Mouse (Mus musculus): ENCODE data around the gene Elf1.

DNA sequence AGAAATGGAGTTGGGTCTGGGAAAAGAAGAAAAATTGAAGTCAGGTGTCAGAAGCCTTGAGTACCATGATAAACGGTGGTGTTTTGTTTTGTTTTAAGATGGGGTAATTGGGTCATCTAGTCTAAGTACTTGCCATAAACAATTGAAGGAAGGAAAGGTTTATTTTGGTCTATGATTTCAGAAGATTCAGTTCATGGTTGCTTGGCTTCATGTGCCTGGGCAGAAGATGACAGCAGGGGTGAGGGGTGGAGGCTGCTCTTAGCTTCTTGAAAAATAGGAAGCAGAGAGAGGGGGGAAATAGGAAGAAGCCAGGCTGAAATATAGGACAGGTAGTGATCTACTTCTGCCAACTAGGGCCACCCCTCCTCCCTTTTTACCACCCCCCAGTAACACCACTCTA, 30.5 kb downstream of the Elf1 start:
- no peak for TF ChIP-seq POLR2A (IDR thresholded peaks at IDR 0.05; ENCODE audit: insufficient read length, low read depth)
- no peak for TF ChIP-seq USF1 (IDR thresholded peaks at IDR 0.05; ENCODE audit: low read depth)
- TF ChIP-seq MAX (IDR thresholded peaks at IDR 0.05; ENCODE audit: low read depth) = no peak
- no peak for TF ChIP-seq REST (IDR thresholded peaks at IDR 0.05; ENCODE audit: insufficient read depth, insufficient read length)

Data from myocyte (in vitro differentiated cells).